Mouse (Mus musculus): ENCODE results near the gene Pstpip1. TPM values are rescaled to one million over a fixed set of nuclear protein-coding genes. Genes with fewer than 3 reads are reported as not detected.

Pstpip1 gene
- not detected for polyA plus RNA-seq (2014; fragmentation: Illumina TruSeq; extraction: RNeasy Lipid Tissue Mini Kit (QIAGEN cat#74804); ENCODE audit: low read depth, low replicate concordance)

DNA sequence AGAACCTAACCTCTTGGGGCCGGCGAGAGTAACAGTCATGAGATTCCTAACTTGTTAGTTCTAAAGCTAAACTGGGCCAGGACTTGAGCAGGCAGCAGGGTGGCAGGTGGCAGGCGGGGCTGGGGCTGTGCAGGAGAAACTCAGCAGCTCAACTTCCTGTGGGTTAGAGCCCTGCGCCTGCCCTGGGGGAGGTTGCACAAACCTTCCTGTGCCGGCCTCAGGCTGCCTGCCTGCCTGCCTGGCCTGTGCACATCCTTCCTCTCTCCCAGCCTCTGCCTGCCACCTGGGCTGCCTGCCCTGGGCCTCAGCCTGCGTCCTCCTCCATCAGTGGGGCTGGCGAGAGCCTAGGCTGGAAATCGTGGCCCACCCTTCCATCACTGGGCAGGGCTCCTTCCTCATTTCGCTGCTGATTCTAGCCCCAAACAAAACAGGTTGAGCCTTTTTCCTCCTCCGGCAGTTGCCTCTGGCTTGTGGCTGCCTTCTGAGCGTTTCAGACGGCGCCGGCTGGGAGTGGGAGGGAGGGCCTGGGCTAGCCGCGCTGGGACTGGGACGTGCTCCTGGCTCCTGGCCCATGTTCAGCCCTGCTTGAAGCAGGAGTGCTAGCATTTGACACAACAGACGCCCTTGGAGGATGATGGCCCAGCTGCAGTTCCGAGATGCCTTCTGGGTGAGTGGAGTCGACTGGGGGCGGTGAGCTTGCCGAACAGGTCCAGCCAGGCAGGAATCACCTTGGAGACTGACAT is at the start of gene Pstpip1:
Pstpip1 (plus strand) TSS at position 185 of the 743 bp plus-strand sequence.

DNA sequence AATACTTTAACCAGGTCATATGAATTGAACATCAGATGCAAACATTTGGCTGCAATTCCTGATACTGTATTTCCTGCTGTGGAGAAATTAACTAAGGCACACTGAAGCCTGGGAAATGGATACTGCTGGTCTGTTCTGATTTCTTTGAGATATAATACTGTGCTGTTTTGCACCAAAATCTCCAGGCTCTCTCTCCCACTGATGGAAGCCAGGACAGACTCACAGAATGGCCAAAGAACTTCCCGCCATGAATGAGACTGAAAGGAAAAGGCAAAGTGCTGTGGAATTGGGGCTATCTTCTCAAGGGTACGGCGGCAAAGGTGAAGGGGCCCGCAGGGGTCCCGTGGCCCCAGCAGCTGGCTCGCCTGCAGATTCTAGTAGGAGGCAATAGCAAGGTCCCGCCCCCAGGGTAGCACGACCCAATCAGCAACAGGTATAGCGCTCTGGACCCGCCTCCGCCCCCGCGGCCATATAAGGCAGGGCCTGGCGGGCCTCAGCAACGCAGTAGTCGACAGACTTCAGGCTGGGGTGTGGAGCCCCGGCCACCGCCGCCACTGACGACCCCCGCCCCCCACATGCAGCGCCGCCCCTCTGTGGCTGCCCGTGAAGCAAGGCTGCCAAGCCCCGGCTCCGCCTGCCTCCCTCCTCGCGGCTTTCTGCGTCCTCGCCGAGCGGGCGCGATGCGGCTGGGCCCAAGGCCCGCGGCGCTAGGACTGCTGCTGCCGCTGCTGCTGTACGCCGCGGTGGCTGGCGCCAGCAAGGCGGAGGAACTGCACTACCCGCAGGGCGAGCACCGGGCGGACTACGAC is 48.2 kb upstream of the Pstpip1 start, which contains the start of gene Rcn2:
Rcn2 (plus strand) TSS at position 474 of the 809 bp plus-strand sequence.

DNA sequence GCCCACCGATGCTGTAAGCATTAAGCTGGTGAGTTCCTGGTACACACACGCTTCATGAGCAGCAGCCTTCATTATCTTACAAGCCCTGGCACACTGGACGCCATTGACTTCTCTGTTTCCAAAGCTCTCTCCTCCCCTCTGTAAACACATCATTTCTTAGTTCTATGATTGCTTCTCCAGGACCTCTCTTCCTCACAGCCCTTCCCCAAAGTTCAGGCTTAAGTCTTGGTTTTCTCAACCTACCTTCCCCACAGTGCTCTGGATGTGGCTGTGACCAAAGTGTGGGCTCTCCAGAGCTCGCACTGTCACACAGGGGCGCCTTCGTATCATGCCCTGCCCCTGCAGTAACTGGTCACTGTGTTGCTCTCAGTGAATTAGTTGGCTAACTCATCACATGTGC is 75.6 kb downstream of the Pstpip1 start, which contains the start of gene Tspan3:
Tspan3 (minus strand) TSS at position 101 of the 400 bp plus-strand sequence.

Other genes starting within 250 kb of the Pstpip1 start
- 17.6 TPM for gene Scaper, start 151.8 kb upstream of the Pstpip1 start, polyA plus RNA-seq (2014; fragmentation: Illumina TruSeq; extraction: RNeasy Lipid Tissue Mini Kit (QIAGEN cat#74804); ENCODE audit: low read depth, low replicate concordance)
- not detected for gene 4930563M21Rik, start 79.4 kb upstream of the Pstpip1 start, polyA plus RNA-seq (2014; fragmentation: Illumina TruSeq; extraction: RNeasy Lipid Tissue Mini Kit (QIAGEN cat#74804); ENCODE audit: low read depth, low replicate concordance)
- 100 TPM for gene Rcn2, start 48.1 kb upstream of the Pstpip1 start, polyA plus RNA-seq (2014; fragmentation: Illumina TruSeq; extraction: RNeasy Lipid Tissue Mini Kit (QIAGEN cat#74804); ENCODE audit: low read depth, low replicate concordance)
- 225 TPM for gene Tspan3, start 75.5 kb downstream of the Pstpip1 start, polyA plus RNA-seq (2014; fragmentation: Illumina TruSeq; extraction: RNeasy Lipid Tissue Mini Kit (QIAGEN cat#74804); ENCODE audit: low read depth, low replicate concordance)

All from kidney, adult 10 weeks (tissue).